Mouse (Mus musculus): ENCODE data around the gene Mtmr3. TPM values are rescaled to one million over a fixed set of nuclear protein-coding genes. Genes with fewer than 3 reads are reported as not detected.
A peak's percentile ranks its signal among the peaks of the same experiment; 100 is the strongest.

Gene Mtmr3
- total and polyA plus RNA-seq, 2 experiments from 2014 or later, result 25.8 to 82.6 TPM

DNA sequence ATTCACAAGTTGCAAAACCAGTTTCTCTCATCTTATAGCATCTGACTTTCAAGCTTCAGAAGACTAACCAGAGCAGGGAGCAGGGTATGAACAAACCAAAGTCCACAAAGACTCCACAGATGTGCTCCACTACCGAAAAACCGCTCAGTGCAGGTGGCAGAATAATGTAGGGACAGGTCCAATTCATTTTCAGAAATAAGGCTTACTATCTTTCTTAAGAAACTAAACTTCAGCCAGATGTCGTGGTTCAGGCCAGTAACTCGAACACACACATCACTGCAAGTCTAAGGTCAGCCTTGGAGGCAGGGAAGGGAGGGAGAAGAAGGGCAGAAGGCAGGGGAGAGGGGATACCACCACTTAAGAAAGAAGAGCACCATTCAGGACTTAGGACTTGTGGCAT, 105.5 kb downstream of the Mtmr3 start:
- no peaks in the 10 kb centered on the region for H3K27me3 ChIP-seq (ENCODE audit: insufficient read depth, low read length)
- DNase-seq (ENCODE audit: low spot score) (no peak), ATAC-seq (no peak)
- H3K9me3 ChIP-seq (ENCODE audit: low read length), result no peaks in the 10 kb centered on the region
- no peak overlapping the region for H3K27ac ChIP-seq
- H3K4me2 ChIP-seq (ENCODE audit: low read depth, low read length), result no peak overlapping the region
- peaks cover 70% of the 10 kb centered on the region for H3K36me3 ChIP-seq (ENCODE audit: insufficient read depth, low read length)
- no peak for TF ChIP-seq CTCF (IDR thresholded peaks at IDR 0.05; ENCODE audit: low read depth)
- 92% methylated on average over 4 of the region's 4 CpGs for WGBS
- no peak overlapping the region for H3K9ac ChIP-seq (replicated peaks; ENCODE audit: low read length)
- H3K4me3 ChIP-seq (ENCODE audit: low read length), result no peak overlapping the region
- no peaks in the 10 kb centered on the region for H3K4me1 ChIP-seq (ENCODE audit: insufficient read depth, low read length)

- no peak overlapping the region for H3K9ac ChIP-seq (replicated peaks; ENCODE audit: low read length)
- ATAC-seq (no peak), DNase-seq (ENCODE audit: low spot score) (no peak)
- peaks cover 70% of the 10 kb centered on the region for H3K36me3 ChIP-seq (ENCODE audit: insufficient read depth, low read length)
- no peaks in the 10 kb centered on the region for H3K4me1 ChIP-seq (ENCODE audit: insufficient read depth, low read length)
- no peaks in the 10 kb centered on the region for H3K9me3 ChIP-seq (ENCODE audit: low read length)
- TF ChIP-seq CTCF (IDR thresholded peaks at IDR 0.05; ENCODE audit: low read depth), result no peak
- H3K27me3 ChIP-seq (ENCODE audit: insufficient read depth, low read length), result no peaks in the 10 kb centered on the region
- no peak overlapping the region for H3K4me3 ChIP-seq (ENCODE audit: low read length)
- no peak overlapping the region for H3K4me2 ChIP-seq (ENCODE audit: low read depth, low read length)
- 100% methylated on average over 2 of the region's 2 CpGs for WGBS
- H3K27ac ChIP-seq, result no peak overlapping the region
These were observed 105.9 kb downstream of the Mtmr3 start for GRCm38 (mm10) chr11:4488798-4489197.

DNA sequence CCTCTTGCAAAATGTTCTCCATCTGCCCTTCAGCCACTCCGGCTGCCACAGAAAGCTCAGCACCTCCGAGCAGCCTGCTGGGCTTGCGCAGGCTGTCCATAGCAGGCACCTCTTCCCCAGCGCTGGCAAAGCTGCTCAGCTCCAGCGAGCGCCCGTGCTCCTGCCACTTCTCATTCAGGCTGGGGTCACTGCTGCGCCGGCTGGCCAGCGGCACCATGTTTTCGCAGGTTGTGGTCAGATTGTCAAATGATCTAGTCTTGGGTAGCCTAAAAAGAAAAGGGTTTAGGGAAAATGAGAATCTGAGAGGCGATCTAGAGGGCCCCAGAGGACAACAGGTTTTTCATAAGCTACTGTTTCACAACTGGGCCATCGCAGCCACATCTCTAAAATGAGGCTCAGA, 106.3 kb downstream of the Mtmr3 start:
- Histone ChIP-seq H3K4me1 (ENCODE audit: insufficient read depth, low read length) (no peaks in the 10 kb centered on the region), H3K4me3 (ENCODE audit: low read length) (no peak overlapping the region), H3K36me3 (ENCODE audit: insufficient read depth, low read length) (peaks cover 71% of the 10 kb centered on the region), H3K27ac (no peak overlapping the region), H3K9ac (replicated peaks; ENCODE audit: low read length) (no peak overlapping the region), H3K9me3 (ENCODE audit: low read length) (no peaks in the 10 kb centered on the region), H3K27me3 (ENCODE audit: insufficient read depth, low read length) (no peaks in the 10 kb centered on the region), H3K4me2 (ENCODE audit: low read depth, low read length) (no peak overlapping the region)
- no peak for TF ChIP-seq CTCF (IDR thresholded peaks at IDR 0.05; ENCODE audit: low read depth)
- no peak for ATAC-seq
- WGBS, result 96% methylated on average over 13 of the region's 13 CpGs
- DNase-seq (ENCODE audit: low spot score), result no peak

- Histone ChIP-seq H3K9ac (replicated peaks; ENCODE audit: low read length) (no peak overlapping the region), H3K4me1 (ENCODE audit: insufficient read depth, low read length) (no peaks in the 10 kb centered on the region), H3K36me3 (ENCODE audit: insufficient read depth, low read length) (peaks cover 76% of the 10 kb centered on the region), H3K27me3 (ENCODE audit: insufficient read depth, low read length) (no peaks in the 10 kb centered on the region), H3K4me3 (ENCODE audit: low read length) (no peak overlapping the region), H3K9me3 (ENCODE audit: low read length) (no peaks in the 10 kb centered on the region), H3K27ac (no peak overlapping the region), H3K4me2 (ENCODE audit: low read depth, low read length) (no peak overlapping the region)
- peak; percentile 72 for DNase-seq (ENCODE audit: low spot score)
- ATAC-seq, result peak; percentile 59
- 63% methylated on average over 8 of the region's 8 CpGs for WGBS
- TF ChIP-seq CTCF (IDR thresholded peaks at IDR 0.05; ENCODE audit: low read depth), result no peak
These were observed 107.2 kb downstream of the Mtmr3 start for GRCm38 (mm10) chr11:4487401-4487965.

- no peak for ATAC-seq
- H3K4me2 ChIP-seq (ENCODE audit: low read depth, low read length), result no peak overlapping the region
- no peak overlapping the region for H3K4me3 ChIP-seq (ENCODE audit: low read length)
- no peak for DNase-seq (ENCODE audit: low spot score)
- 89% methylated on average over 5 of the region's 5 CpGs for WGBS
- no peaks in the 10 kb centered on the region for H3K9me3 ChIP-seq (ENCODE audit: low read length)
- peaks cover 75% of the 10 kb centered on the region for H3K36me3 ChIP-seq (ENCODE audit: insufficient read depth, low read length)
- no peaks in the 10 kb centered on the region for H3K27me3 ChIP-seq (ENCODE audit: insufficient read depth, low read length)
- no peak overlapping the region for H3K9ac ChIP-seq (replicated peaks; ENCODE audit: low read length)
- no peaks in the 10 kb centered on the region for H3K4me1 ChIP-seq (ENCODE audit: insufficient read depth, low read length)
- TF ChIP-seq CTCF (IDR thresholded peaks at IDR 0.05; ENCODE audit: low read depth), result no peak
- no peak overlapping the region for H3K27ac ChIP-seq
These were observed 110.1 kb downstream of the Mtmr3 start for GRCm38 (mm10) chr11:4484541-4484940.

- Histone ChIP-seq H3K4me1 (ENCODE audit: insufficient read depth, low read length) (no peaks in the 10 kb centered on the region), H3K9ac (replicated peaks; ENCODE audit: low read length) (no peak overlapping the region), H3K4me2 (ENCODE audit: low read depth, low read length) (no peak overlapping the region), H3K36me3 (ENCODE audit: insufficient read depth, low read length) (peaks cover 66% of the 10 kb centered on the region), H3K4me3 (ENCODE audit: low read length) (no peak overlapping the region), H3K27me3 (ENCODE audit: insufficient read depth, low read length) (no peaks in the 10 kb centered on the region), H3K27ac (no peak overlapping the region), H3K9me3 (ENCODE audit: low read length) (no peaks in the 10 kb centered on the region)
- DNase-seq (ENCODE audit: low spot score), result no peak
- no peak for ATAC-seq
- TF ChIP-seq CTCF (IDR thresholded peaks at IDR 0.05; ENCODE audit: low read depth), result no peak
- 84% methylated on average over 5 of the region's 5 CpGs for WGBS
These were observed 112.0 kb downstream of the Mtmr3 start for GRCm38 (mm10) chr11:4482641-4483040.

- H3K27me3 ChIP-seq (ENCODE audit: insufficient read depth, low read length), result no peaks in the 10 kb centered on the region
- no peaks in the 10 kb centered on the region for H3K4me1 ChIP-seq (ENCODE audit: insufficient read depth, low read length)
- no peaks in the 10 kb centered on the region for H3K9me3 ChIP-seq (ENCODE audit: low read length)
- H3K27ac ChIP-seq, result no peak overlapping the region
- 81% methylated on average over 4 of the region's 4 CpGs for WGBS
- DNase-seq (ENCODE audit: low spot score) (no peak), ATAC-seq (no peak)
- H3K4me3 ChIP-seq (ENCODE audit: low read length), result no peak overlapping the region
- peaks cover 18% of the 10 kb centered on the region for H3K36me3 ChIP-seq (ENCODE audit: insufficient read depth, low read length)
- no peak overlapping the region for H3K9ac ChIP-seq (replicated peaks; ENCODE audit: low read length)
- no peak for TF ChIP-seq CTCF (IDR thresholded peaks at IDR 0.05; ENCODE audit: low read depth)
- H3K4me2 ChIP-seq (ENCODE audit: low read depth, low read length), result no peak overlapping the region
These were observed 118.4 kb downstream of the Mtmr3 start for GRCm38 (mm10) chr11:4476184-4476697.
